Mouse (Mus musculus): Measurements from ENCODE around the gene Fermt2. TPM values are rescaled to one million over a fixed set of nuclear protein-coding genes. Genes with fewer than 3 reads are reported as not detected.
A peak's percentile ranks its signal among the peaks of the same experiment; 100 is the strongest.

Fermt2 gene
- polyA plus RNA-seq, 1 experiment: 95.9 TPM

GRCm38 (mm10) chr14:45559018-45559417 is 29.1 kb upstream of the Fermt2 start:
- no peak overlapping the region for H3K9ac ChIP-seq (ENCODE audit: low read depth, poor library complexity, severe bottlenecking)
- H3K4me3 ChIP-seq (ENCODE audit: low read depth, low read length): no peak overlapping the region
- H3K4me1 ChIP-seq (ENCODE audit: control insufficient read depth, insufficient read depth, low read length): peaks cover 3% of the 10 kb centered on the region
- no peak overlapping the region for H3K27ac ChIP-seq (ENCODE audit: insufficient read depth, low read length)
- no peaks in the 10 kb centered on the region for H3K27me3 ChIP-seq (ENCODE audit: control insufficient read depth, insufficient read depth, low read length, poor library complexity, severe bottlenecking)
- no peaks in the 10 kb centered on the region for H3K36me3 ChIP-seq (ENCODE audit: control insufficient read depth, insufficient read depth, low read length, poor library complexity, severe bottlenecking)
- H3K9me3 ChIP-seq (replicated peaks; ENCODE audit: control insufficient read depth, insufficient read depth, low read length, poor library complexity, severe bottlenecking): no peaks in the 10 kb centered on the region
- TF ChIP-seq CTCF (IDR thresholded peaks at IDR 0.05; ENCODE audit: low read depth, low read length) (no peak), POLR2A (IDR thresholded peaks at IDR 0.05; ENCODE audit: insufficient read depth, low read length) (no peak), EP300 (IDR thresholded peaks at IDR 0.05; ENCODE audit: insufficient read depth, low read depth, low read length) (no peak)

- Histone ChIP-seq H3K9me3 (replicated peaks; ENCODE audit: control insufficient read depth, insufficient read depth, low read length, poor library complexity, severe bottlenecking) (no peaks in the 10 kb centered on the region), H3K4me3 (ENCODE audit: low read depth, low read length) (no peak overlapping the region), H3K27ac (ENCODE audit: insufficient read depth, low read length) (no peak overlapping the region), H3K4me1 (ENCODE audit: control insufficient read depth, insufficient read depth, low read length) (peaks cover 3% of the 10 kb centered on the region), H3K9ac (ENCODE audit: low read depth, poor library complexity, severe bottlenecking) (no peak overlapping the region), H3K36me3 (ENCODE audit: control insufficient read depth, insufficient read depth, low read length, poor library complexity, severe bottlenecking) (no peaks in the 10 kb centered on the region), H3K27me3 (ENCODE audit: control insufficient read depth, insufficient read depth, low read length, poor library complexity, severe bottlenecking) (no peaks in the 10 kb centered on the region)
- TF ChIP-seq EP300 (IDR thresholded peaks at IDR 0.05; ENCODE audit: insufficient read depth, low read depth, low read length): no peak
- no peak for TF ChIP-seq CTCF (IDR thresholded peaks at IDR 0.05; ENCODE audit: low read depth, low read length)
- TF ChIP-seq POLR2A (IDR thresholded peaks at IDR 0.05; ENCODE audit: insufficient read depth, low read length): no peak
Observed at GRCm38 (mm10) chr14:45554336-45554735, 24.4 kb upstream of the Fermt2 start.

GRCm38 (mm10) chr14:45553854-45554253 is 23.9 kb upstream of the Fermt2 start:
- no peaks in the 10 kb centered on the region for H3K9me3 ChIP-seq (replicated peaks; ENCODE audit: control insufficient read depth, insufficient read depth, low read length, poor library complexity, severe bottlenecking)
- H3K27ac ChIP-seq (ENCODE audit: insufficient read depth, low read length): no peak overlapping the region
- no peaks in the 10 kb centered on the region for H3K27me3 ChIP-seq (ENCODE audit: control insufficient read depth, insufficient read depth, low read length, poor library complexity, severe bottlenecking)
- TF ChIP-seq POLR2A (IDR thresholded peaks at IDR 0.05; ENCODE audit: insufficient read depth, low read length): no peak
- TF ChIP-seq CTCF (IDR thresholded peaks at IDR 0.05; ENCODE audit: low read depth, low read length): no peak
- TF ChIP-seq EP300 (IDR thresholded peaks at IDR 0.05; ENCODE audit: insufficient read depth, low read depth, low read length): no peak
- no peak overlapping the region for H3K4me3 ChIP-seq (ENCODE audit: low read depth, low read length)
- H3K4me1 ChIP-seq (ENCODE audit: control insufficient read depth, insufficient read depth, low read length): peaks cover 3% of the 10 kb centered on the region
- H3K9ac ChIP-seq (ENCODE audit: low read depth, poor library complexity, severe bottlenecking): no peak overlapping the region
- H3K36me3 ChIP-seq (ENCODE audit: control insufficient read depth, insufficient read depth, low read length, poor library complexity, severe bottlenecking): no peaks in the 10 kb centered on the region

- Histone ChIP-seq H3K4me1 (ENCODE audit: control insufficient read depth, insufficient read depth, low read length) (peaks cover 3% of the 10 kb centered on the region), H3K4me3 (ENCODE audit: low read depth, low read length) (no peak overlapping the region), H3K36me3 (ENCODE audit: control insufficient read depth, insufficient read depth, low read length, poor library complexity, severe bottlenecking) (no peaks in the 10 kb centered on the region), H3K9me3 (replicated peaks; ENCODE audit: control insufficient read depth, insufficient read depth, low read length, poor library complexity, severe bottlenecking) (no peaks in the 10 kb centered on the region; the same call in 1 of the 2 replicates), H3K9ac (ENCODE audit: low read depth, poor library complexity, severe bottlenecking) (no peak overlapping the region), H3K27me3 (ENCODE audit: control insufficient read depth, insufficient read depth, low read length, poor library complexity, severe bottlenecking) (no peaks in the 10 kb centered on the region), H3K27ac (ENCODE audit: insufficient read depth, low read length) (no peak overlapping the region)
- TF ChIP-seq EP300 (IDR thresholded peaks at IDR 0.05; ENCODE audit: insufficient read depth, low read depth, low read length): no peak
- peak; percentile 37 for TF ChIP-seq CTCF (IDR thresholded peaks at IDR 0.05; ENCODE audit: low read depth, low read length)
- TF ChIP-seq POLR2A (IDR thresholded peaks at IDR 0.05; ENCODE audit: insufficient read depth, low read length): no peak
Observed at GRCm38 (mm10) chr14:45552431-45552830, 22.5 kb upstream of the Fermt2 start.

- H3K9me3 ChIP-seq (replicated peaks; ENCODE audit: control insufficient read depth, insufficient read depth, low read length, poor library complexity, severe bottlenecking): no peaks in the 10 kb centered on the region; the same call in 1 of the 2 replicates
- peaks cover 3% of the 10 kb centered on the region for H3K4me1 ChIP-seq (ENCODE audit: control insufficient read depth, insufficient read depth, low read length)
- H3K36me3 ChIP-seq (ENCODE audit: control insufficient read depth, insufficient read depth, low read length, poor library complexity, severe bottlenecking): no peaks in the 10 kb centered on the region
- TF ChIP-seq CTCF (IDR thresholded peaks at IDR 0.05; ENCODE audit: low read depth, low read length): peak; percentile 57
- TF ChIP-seq EP300 (IDR thresholded peaks at IDR 0.05; ENCODE audit: insufficient read depth, low read depth, low read length): no peak
- no peak for TF ChIP-seq POLR2A (IDR thresholded peaks at IDR 0.05; ENCODE audit: insufficient read depth, low read length)
- H3K27ac ChIP-seq (ENCODE audit: insufficient read depth, low read length): no peak overlapping the region
- 0 out of 2 replicates have a peak overlapping the region, but pooled peaks have one; percentile 45 for H3K9ac ChIP-seq (ENCODE audit: low read depth, poor library complexity, severe bottlenecking)
- no peaks in the 10 kb centered on the region for H3K27me3 ChIP-seq (ENCODE audit: control insufficient read depth, insufficient read depth, low read length, poor library complexity, severe bottlenecking)
- peak overlapping the region; percentile 18; the same call in 1 of the 2 replicates for H3K4me3 ChIP-seq (ENCODE audit: low read depth, low read length)
Observed at GRCm38 (mm10) chr14:45551121-45551768, 21.3 kb upstream of the Fermt2 start.

- no peak overlapping the region for H3K27ac ChIP-seq (ENCODE audit: insufficient read depth, low read length)
- no peaks in the 10 kb centered on the region; the same call in 1 of the 2 replicates for H3K9me3 ChIP-seq (replicated peaks; ENCODE audit: control insufficient read depth, insufficient read depth, low read length, poor library complexity, severe bottlenecking)
- peaks cover 3% of the 10 kb centered on the region for H3K4me1 ChIP-seq (ENCODE audit: control insufficient read depth, insufficient read depth, low read length)
- 0 out of 2 replicates have a peak overlapping the region, but pooled peaks have one; percentile 45 for H3K9ac ChIP-seq (ENCODE audit: low read depth, poor library complexity, severe bottlenecking)
- H3K27me3 ChIP-seq (ENCODE audit: control insufficient read depth, insufficient read depth, low read length, poor library complexity, severe bottlenecking): no peaks in the 10 kb centered on the region
- no peaks in the 10 kb centered on the region for H3K36me3 ChIP-seq (ENCODE audit: control insufficient read depth, insufficient read depth, low read length, poor library complexity, severe bottlenecking)
- no peak overlapping the region for H3K4me3 ChIP-seq (ENCODE audit: low read depth, low read length)
- TF ChIP-seq CTCF (IDR thresholded peaks at IDR 0.05; ENCODE audit: low read depth, low read length) (no peak), EP300 (IDR thresholded peaks at IDR 0.05; ENCODE audit: insufficient read depth, low read depth, low read length) (no peak), POLR2A (IDR thresholded peaks at IDR 0.05; ENCODE audit: insufficient read depth, low read length) (no peak)
Observed at GRCm38 (mm10) chr14:45550010-45550647, 20.2 kb upstream of the Fermt2 start.

Data from ES-Bruce4 (cell line).